Mouse (Mus musculus) mesoderm, embryonic 11.5 days (tissue): Measurements from ENCODE around the gene Celf2.
"Not testable (repeated sequence)": the region's sequence is repeated elsewhere in the genome, so short reads cannot be mapped to it uniquely, and the experiment has no call there.

ENCODE experiments used
- DNase-seq: peaks from one replicate; pipeline ENCODE4 v3.0.0-alpha.2; 2012; ENCODE audit warnings: low read depth, low spot score

Gene Celf2

GRCm38 (mm10) chr2:6604347-6604746 lies 905.0 kb downstream of the Celf2 start:
- DNase-seq, result no peak

GRCm38 (mm10) chr2:6603880-6604279 lies 905.5 kb downstream of the Celf2 start:
- DNase-seq, result no peak

GRCm38 (mm10) chr2:6602163-6602562 lies 907.2 kb downstream of the Celf2 start:
- DNase-seq, result no peak

- no peak for DNase-seq
Observed at GRCm38 (mm10) chr2:6598879-6599167, 910.5 kb downstream of the Celf2 start.

- no peak for DNase-seq
Observed at GRCm38 (mm10) chr2:6598124-6598878, 911.1 kb downstream of the Celf2 start.

GRCm38 (mm10) chr2:6594736-6595135 lies 914.6 kb downstream of the Celf2 start:
- peak; percentile 33 for DNase-seq

GRCm38 (mm10) chr2:6594160-6594559 lies 915.2 kb downstream of the Celf2 start:
- no peak for DNase-seq

GRCm38 (mm10) chr2:6593739-6594138 lies 915.6 kb downstream of the Celf2 start:
- DNase-seq, result no peak

GRCm38 (mm10) chr2:6586122-6586681 lies 923.2 kb downstream of the Celf2 start:
- DNase-seq, result no peak

GRCm38 (mm10) chr2:6585069-6585754 lies 924.2 kb downstream of the Celf2 start:
- DNase-seq, result no peak

- DNase-seq, result no peak
Observed at GRCm38 (mm10) chr2:6582711-6583110, 926.7 kb downstream of the Celf2 start.

- DNase-seq, result no peak
Observed at GRCm38 (mm10) chr2:6580066-6580465, 929.3 kb downstream of the Celf2 start.

- not testable (repeated sequence) for DNase-seq
Observed at GRCm38 (mm10) chr2:6575316-6575715, 934.0 kb downstream of the Celf2 start.

- no peak for DNase-seq
Observed at GRCm38 (mm10) chr2:6573640-6574039, 935.7 kb downstream of the Celf2 start.

GRCm38 (mm10) chr2:6572976-6573375 lies 936.4 kb downstream of the Celf2 start:
- DNase-seq, result no peak

- DNase-seq, result no peak
Observed at GRCm38 (mm10) chr2:6569040-6569542, 940.3 kb downstream of the Celf2 start.

GRCm38 (mm10) chr2:6565175-6565574 lies 944.2 kb downstream of the Celf2 start:
- no peak for DNase-seq

- DNase-seq, result no peak
Observed at GRCm38 (mm10) chr2:6561337-6561736, 948.0 kb downstream of the Celf2 start.

GRCm38 (mm10) chr2:6560802-6561201 lies 948.6 kb downstream of the Celf2 start:
- no peak for DNase-seq

- DNase-seq, result no peak
Observed at GRCm38 (mm10) chr2:6559581-6559980, 949.8 kb downstream of the Celf2 start.

GRCm38 (mm10) chr2:6558303-6559254 lies 950.8 kb downstream of the Celf2 start:
- DNase-seq, result no peak

- DNase-seq, result no peak
Observed at GRCm38 (mm10) chr2:6557749-6558148, 951.6 kb downstream of the Celf2 start.
